ENCODE assay signal across 10 mouse cellular contexts in genomic region chr19:42316998-42317397, GRCm38 (mm10).
DNase-seq lines count a peak whose midpoint lies in the region; ATAC-seq and TF ChIP-seq lines count a peak whose summit lies in the region.
"Had no signal": no experiment of that assay in that cellular context is flagged by ENCODE, and none has a peak within 500 bp of the region (broad histone marks: within the 10 kb centered on the region; RNA-seq: fewer than 3 reads in every experiment).

No protein-coding gene starts in this region.

- peaks cover 93% of the 10 kb centered on the region for H3K4me1 ChIP-seq in E14TG2a.4 (replicated peaks; ENCODE audit: low read depth, low read length)
- H3K4me1 ChIP-seq in hindbrain, embryonic 15.5 days (replicated peaks), result peaks cover 49% of the 10 kb centered on the region
- H3K4me1 ChIP-seq in midbrain, embryonic 15.5 days, result peaks cover 32% of the 10 kb centered on the region

- no peaks in the 10 kb centered on the region for H3K36me3 ChIP-seq in E14TG2a.4 (ENCODE audit: insufficient read depth, low read length)
- H3K36me3 ChIP-seq in hindbrain, embryonic 15.5 days, result no peaks in the 10 kb centered on the region
- no peaks in the 10 kb centered on the region for H3K36me3 ChIP-seq in midbrain, embryonic 15.5 days (replicated peaks)
- H3K36me3 ChIP-seq: limb, embryonic 12.5 days had no signal

- DNase-seq in brain, embryonic 14.5 days (ENCODE audit: low read depth), result peak; percentile 92
- DNase-seq in lung, postnatal 36 days, result no peak
- no peak for DNase-seq in adrenal gland, adult 2 months
- no peak for DNase-seq in thymus, postnatal 25 days

- H3K9ac ChIP-seq in hindbrain, embryonic 15.5 days, result no peak overlapping the region
- no peak overlapping the region for H3K9ac ChIP-seq in midbrain, embryonic 15.5 days
- H3K9ac ChIP-seq: limb, embryonic 12.5 days had no signal

- H3K4me3 ChIP-seq in E14TG2a.4 (replicated peaks; ENCODE audit: low read length), result peak overlapping the region; percentile 55; the same call in 1 of the 2 replicates
- H3K4me3 ChIP-seq in hindbrain, embryonic 15.5 days, result no peak overlapping the region
- no peak overlapping the region for H3K4me3 ChIP-seq in midbrain, embryonic 15.5 days
- H3K4me3 ChIP-seq: heart, adult 2 months; limb, embryonic 12.5 days; myocyte had no signal

- H3K27ac ChIP-seq in hindbrain, embryonic 15.5 days (replicated peaks), result peak overlapping the region; percentile 71
- peak overlapping the region; percentile 62 for H3K27ac ChIP-seq in midbrain, embryonic 15.5 days
- H3K27ac ChIP-seq: heart, adult 2 months; limb, embryonic 12.5 days had no signal

- no peaks in the 10 kb centered on the region for H3K9me3 ChIP-seq in E14TG2a.4 (ENCODE audit: low read length)
- H3K9me3 ChIP-seq in hindbrain, embryonic 15.5 days, result no peaks in the 10 kb centered on the region
- H3K9me3 ChIP-seq in midbrain, embryonic 15.5 days, result no peaks in the 10 kb centered on the region
- H3K9me3 ChIP-seq: limb, embryonic 12.5 days had no signal

- no peak for TF ChIP-seq POLR2A in brain, embryonic 14.5 days (IDR thresholded peaks at IDR 0.05; ENCODE audit: borderline replicate concordance, extremely low read depth, insufficient read depth, insufficient read length, poor library complexity, severe bottlenecking)

- no peak for TF ChIP-seq CTCF in E14TG2a.4 (conservative IDR thresholded peaks at IDR 0.05; ENCODE audit: low read length)
- no peak for TF ChIP-seq CTCF in brain, embryonic 14.5 days (IDR thresholded peaks at IDR 0.05; ENCODE audit: borderline replicate concordance, extremely low read depth, insufficient read depth, insufficient read length)

- no peak overlapping the region for H3K4me2 ChIP-seq in hindbrain, embryonic 15.5 days
- H3K4me2 ChIP-seq in midbrain, embryonic 15.5 days, result no peak overlapping the region
- H3K4me2 ChIP-seq: limb, embryonic 12.5 days had no signal

- ATAC-seq in hindbrain, embryonic 15.5 days (ENCODE audit: low FRiP score, low read depth), result peak; percentile 80
- ATAC-seq in midbrain, embryonic 15.5 days (replicated peaks), result peak; percentile 67

- H3K27me3 ChIP-seq in E14TG2a.4 (ENCODE audit: insufficient read depth, low read length), result peaks cover 22% of the 10 kb centered on the region
- H3K27me3 ChIP-seq in hindbrain, embryonic 15.5 days, result no peaks in the 10 kb centered on the region
- no peaks in the 10 kb centered on the region for H3K27me3 ChIP-seq in midbrain, embryonic 15.5 days (replicated peaks)

- 30% methylated on average over 8 of the region's 8 CpGs for WGBS in hindbrain, embryonic 15.5 days
- 35% methylated on average over 8 of the region's 8 CpGs for WGBS in midbrain, embryonic 15.5 days
